Comparison of ENCODE assay signal across 11 mouse cellular contexts in genomic region chr5:106711220-106711726, GRCm38 (mm10). TPM values are rescaled to one million over a fixed set of nuclear protein-coding genes. Genes with fewer than 3 reads are reported as not detected.
DNase-seq lines count a peak whose midpoint lies in the region; ATAC-seq and TF ChIP-seq lines count a peak whose summit lies in the region.
"Had no signal": no experiment of that assay in that cellular context is flagged by ENCODE, and none has a peak within 500 bp of the region (broad histone marks: within the 10 kb centered on the region; RNA-seq: fewer than 3 reads in every experiment).

No protein-coding gene starts in this region.

- no peak for TF ChIP-seq POLR2A in lung, adult 2 months (IDR thresholded peaks at IDR 0.05; ENCODE audit: borderline replicate concordance, extremely low read depth, low read depth, low read length)

- TF ChIP-seq EP300 in lung, postnatal 0 days (IDR thresholded peaks at IDR 0.05) = no peak
- no peak for TF ChIP-seq EP300 in liver, postnatal 0 days (IDR thresholded peaks at IDR 0.05; ENCODE audit: low read depth)

- 69% methylated on average over 5 of the region's 5 CpGs for WGBS in heart, embryonic 12.5 days
- 62% methylated on average over 5 of the region's 5 CpGs for WGBS in lung, postnatal 0 days
- WGBS in lung, adult 2 months = 73% methylated on average over 5 of the region's 5 CpGs
- WGBS in forebrain, embryonic 15.5 days = 68% methylated on average over 5 of the region's 5 CpGs
- 79% methylated on average over 5 of the region's 5 CpGs for WGBS in liver, postnatal 0 days (ENCODE audit: insufficient replicate concordance)
- WGBS in hindbrain, postnatal 0 days = 72% methylated on average over 5 of the region's 5 CpGs

- H3K4me1 ChIP-seq in heart, embryonic 12.5 days (replicated peaks) = peaks cover 30% of the 10 kb centered on the region
- peaks cover 10% of the 10 kb centered on the region; the same call in 1 of the 2 replicates for H3K4me1 ChIP-seq in lung, postnatal 0 days (ENCODE audit: insufficient read depth, low read depth, low read length)
- no peaks in the 10 kb centered on the region for H3K4me1 ChIP-seq in lung, adult 2 months (ENCODE audit: control insufficient read depth, insufficient read depth, low read length)
- H3K4me1 ChIP-seq in forebrain, embryonic 15.5 days = peaks cover 29% of the 10 kb centered on the region
- peaks cover 25% of the 10 kb centered on the region for H3K4me1 ChIP-seq in liver, postnatal 0 days (ENCODE audit: insufficient read depth)
- peaks cover 3% of the 10 kb centered on the region; the same call in 1 of the 2 replicates for H3K4me1 ChIP-seq in hindbrain, postnatal 0 days (ENCODE audit: insufficient read depth, low read length)

- ATAC-seq in heart, embryonic 12.5 days (ENCODE audit: insufficient number of reproducible peaks, low FRiP score) = no peak; the same call in 1 of the 2 replicates
- peak; percentile 71 for ATAC-seq in lung, postnatal 0 days
- peak; percentile 46 for ATAC-seq in forebrain, embryonic 15.5 days (replicated peaks)
- no peak for ATAC-seq in liver, postnatal 0 days
- no peak for ATAC-seq in hindbrain, postnatal 0 days
- ATAC-seq: Patski had no signal

- H3K27me3 ChIP-seq in heart, embryonic 12.5 days (replicated peaks) = no peaks in the 10 kb centered on the region
- no peaks in the 10 kb centered on the region for H3K27me3 ChIP-seq in lung, postnatal 0 days (replicated peaks; ENCODE audit: insufficient read depth, low read length)
- no peaks in the 10 kb centered on the region for H3K27me3 ChIP-seq in forebrain, embryonic 15.5 days
- no peaks in the 10 kb centered on the region for H3K27me3 ChIP-seq in liver, postnatal 0 days (ENCODE audit: insufficient read depth, low read length)
- no peaks in the 10 kb centered on the region for H3K27me3 ChIP-seq in hindbrain, postnatal 0 days (ENCODE audit: insufficient read depth, low read length)
- H3K27me3 ChIP-seq: Patski had no signal

- no peaks in the 10 kb centered on the region for H3K36me3 ChIP-seq in heart, embryonic 12.5 days
- no peaks in the 10 kb centered on the region for H3K36me3 ChIP-seq in lung, postnatal 0 days (ENCODE audit: insufficient read depth, low read length)
- no peaks in the 10 kb centered on the region for H3K36me3 ChIP-seq in forebrain, embryonic 15.5 days
- no peaks in the 10 kb centered on the region for H3K36me3 ChIP-seq in liver, postnatal 0 days (replicated peaks; ENCODE audit: insufficient read depth, low read length)
- no peaks in the 10 kb centered on the region for H3K36me3 ChIP-seq in hindbrain, postnatal 0 days (ENCODE audit: insufficient read depth, low read length)

- no peaks in the 10 kb centered on the region for H3K9me3 ChIP-seq in heart, embryonic 12.5 days (replicated peaks)
- H3K9me3 ChIP-seq in lung, postnatal 0 days (ENCODE audit: low read length) = no peaks in the 10 kb centered on the region
- H3K9me3 ChIP-seq in forebrain, embryonic 15.5 days = no peaks in the 10 kb centered on the region
- H3K9me3 ChIP-seq in liver, postnatal 0 days (ENCODE audit: low read length) = no peaks in the 10 kb centered on the region
- H3K9me3 ChIP-seq in hindbrain, postnatal 0 days (ENCODE audit: low read length) = no peaks in the 10 kb centered on the region

- no peak for DNase-seq in heart, postnatal 25 days (ENCODE audit: low spot score)
- peak; percentile 37 for DNase-seq in lung, postnatal 0 days (ENCODE audit: low spot score)
- DNase-seq in lung, adult 2 months = no peak
- no peak for DNase-seq in liver, postnatal 0 days
- DNase-seq in right cerebral cortex, postnatal 25 days = no peak
- DNase-seq in hindbrain, postnatal 0 days (ENCODE audit: low spot score) = no peak
- DNase-seq: B cell, adult 2 months; cerebellum, adult 9-10 months had no signal

- intact Hi-C loops in heart, postnatal 25 days (cut with DNase I) = no loop called here

- H3K4me3 ChIP-seq in heart, embryonic 12.5 days = no peak overlapping the region
- no peak overlapping the region for H3K4me3 ChIP-seq in lung, postnatal 0 days (ENCODE audit: low read depth, low read length)
- no peak overlapping the region for H3K4me3 ChIP-seq in lung, adult 2 months (replicated peaks; ENCODE audit: extremely low read depth, low read depth, low read length)
- H3K4me3 ChIP-seq in forebrain, embryonic 15.5 days = no peak overlapping the region
- no peak overlapping the region for H3K4me3 ChIP-seq in liver, postnatal 0 days (ENCODE audit: low read depth, low read length)
- no peak overlapping the region for H3K4me3 ChIP-seq in hindbrain, postnatal 0 days (ENCODE audit: low read length)

- no peak overlapping the region for H3K9ac ChIP-seq in heart, embryonic 12.5 days
- no peak overlapping the region for H3K9ac ChIP-seq in lung, postnatal 0 days (replicated peaks; ENCODE audit: low read depth)
- no peak overlapping the region for H3K9ac ChIP-seq in forebrain, embryonic 15.5 days (replicated peaks)
- no peak overlapping the region for H3K9ac ChIP-seq in liver, postnatal 0 days (replicated peaks)
- H3K9ac ChIP-seq in hindbrain, postnatal 0 days (replicated peaks; ENCODE audit: low read length) = no peak overlapping the region

- H3K4me2 ChIP-seq in heart, embryonic 12.5 days = no peak overlapping the region
- H3K4me2 ChIP-seq in lung, postnatal 0 days (replicated peaks; ENCODE audit: low read depth, low read length) = no peak overlapping the region
- no peak overlapping the region for H3K4me2 ChIP-seq in forebrain, embryonic 15.5 days (replicated peaks)
- H3K4me2 ChIP-seq in liver, postnatal 0 days (ENCODE audit: low read depth, low read length) = 0 out of 2 replicates have a peak overlapping the region, but pooled peaks have one; percentile 57
- no peak overlapping the region for H3K4me2 ChIP-seq in hindbrain, postnatal 0 days (ENCODE audit: low read depth, low read length)

- H3K27ac ChIP-seq in heart, embryonic 12.5 days (ENCODE audit: poor library complexity, severe bottlenecking) = peak overlapping the region; percentile 26
- 0 out of 2 replicates have a peak overlapping the region, but pooled peaks have one; percentile 26 for H3K27ac ChIP-seq in lung, postnatal 0 days (ENCODE audit: low read length)
- peak overlapping the region; percentile 87 for H3K27ac ChIP-seq in forebrain, embryonic 15.5 days (replicated peaks)
- H3K27ac ChIP-seq in liver, postnatal 0 days (ENCODE audit: low read depth) = peak overlapping the region; percentile 72; the same call in 1 of the 2 replicates
- H3K27ac ChIP-seq in hindbrain, postnatal 0 days = no peak overlapping the region

- TF ChIP-seq CTCF in lung, postnatal 0 days (IDR thresholded peaks at IDR 0.05) = no peak
- TF ChIP-seq CTCF in lung, adult 2 months (IDR thresholded peaks at IDR 0.05; ENCODE audit: insufficient read depth, low read length) = no peak
- no peak for TF ChIP-seq CTCF in liver, postnatal 0 days (IDR thresholded peaks at IDR 0.05; ENCODE audit: low read depth)
- TF ChIP-seq CTCF in hindbrain, postnatal 0 days (IDR thresholded peaks at IDR 0.05; ENCODE audit: low read depth) = no peak

RNA-seq across cellular contexts. Expression of gene Zfp644, which starts 14.2 kb away (rescaled TPM):
- 61.1 and 63.7 TPM in 2 replicates for polyA plus RNA-seq in heart, embryonic 12.5 days (2016; fragmentation: Nextera tagmentation; extraction: Ambion mirVana)
- 10 to 100 TPM; 57.2 to 60.5 TPM for total RNA-seq in heart, postnatal 25 days (2021)
- polyA plus RNA-seq in lung, postnatal 0 days (2015; fragmentation: Nextera tagmentation; extraction: Ambion mirVana) = 57.2 and 60.9 TPM in 2 replicates
- 11.2 and 15.1 TPM in 2 replicates for polyA plus RNA-seq in lung, adult 2 months (2012; rRNA removed)
- polyA plus RNA-seq in forebrain, embryonic 15.5 days (2015; fragmentation: Nextera tagmentation; extraction: Ambion mirVana) = 77.8 and 86.8 TPM in 2 replicates
- polyA plus RNA-seq in liver, postnatal 0 days (2015; fragmentation: Nextera tagmentation; extraction: Ambion mirVana) = 15.7 and 19.8 TPM in 2 replicates
- 67.7 and 74.4 TPM in 2 replicates for total RNA-seq in hindbrain, postnatal 0 days (2014; rRNA removed)
- 65.9 and 66.8 TPM in 2 replicates for polyA plus RNA-seq in hindbrain, postnatal 0 days (2015; fragmentation: Nextera tagmentation; extraction: Ambion mirVana)

Comparison
In these comparisons a context has a peak if more than half of its experiments do, and no peak if none do; other contexts are left out.
1. ATAC-seq: peak in lung, postnatal 0 days (single experiment) and forebrain, embryonic 15.5 days (single experiment); none in heart, embryonic 12.5 days (single experiment), liver, postnatal 0 days (single experiment) and hindbrain, postnatal 0 days (single experiment).